Mouse (Mus musculus) forebrain, embryonic 15.5 days (tissue): ENCODE measurements around the gene Cntfr. TPM values are rescaled to one million over a fixed set of nuclear protein-coding genes. Genes with fewer than 3 reads are reported as not detected.
A peak's percentile ranks its signal among the peaks of the same experiment; 100 is the strongest.

Experiments
- ATAC-seq: fragments of 200-750 bp; cut with Nextera tagmentation; replicated peaks from 2 replicates; pipeline ENCODE4 v1.8.0; 2017; ENCODE audit warnings: mild to moderate bottlenecking, moderate TSS enrichment, moderate library complexity
- H3K27ac ChIP-seq: fragments of 300-500 bp; sonication (generic); replicated peaks from 2 replicates; pipeline ENCODE4 v1.5.1; 2015; ENCODE audit warnings: mild to moderate bottlenecking, inconsistent platforms
- H3K27me3 ChIP-seq: fragments of 300-500 bp; sonication (generic); 2 replicates; pipeline ENCODE4 v1.6.1; 2015; ENCODE audit warnings: inconsistent platforms
- H3K36me3 ChIP-seq: fragments of 300-500 bp; sonication (generic); 2 replicates; pipeline ENCODE4 v1.6.1; 2015; ENCODE audit warnings: mild to moderate bottlenecking, inconsistent platforms
- H3K4me1 ChIP-seq: fragments of 300-500 bp; sonication (generic); 2 replicates; pipeline ENCODE4 v1.6.1; 2015; ENCODE audit warnings: inconsistent platforms
- H3K4me2 ChIP-seq: fragments of 300-500 bp; sonication (generic); replicated peaks from 2 replicates; pipeline ENCODE4 v1.6.1; 2015; ENCODE audit warnings: mild to moderate bottlenecking, inconsistent platforms
- H3K4me3 ChIP-seq: fragments of 300-500 bp; sonication (generic); 2 replicates; pipeline ENCODE4 v1.5.1; 2015; ENCODE audit warnings: mild to moderate bottlenecking, inconsistent platforms
- H3K9ac ChIP-seq: fragments of 300-500 bp; sonication (generic); replicated peaks from 2 replicates; pipeline ENCODE4 v1.6.1; 2015; ENCODE audit warnings: mild to moderate bottlenecking, inconsistent platforms
- H3K9me3 ChIP-seq: fragments of 300-500 bp; sonication (generic); 2 replicates; pipeline ENCODE4 v1.6.1; 2016; ENCODE audit warnings: inconsistent platforms
- WGBS: fragments of 180-500 bp; shearing (Covaris S2); methylation state at CpG from one replicate; pipeline ENCODE4 v1.1.7; 2015; ENCODE audit warnings: mixed read lengths; 5-methylcytosine and 5-hydroxymethylcytosine counted together
- polyA plus RNA-seq: library from polyadenylated mRNA; unstranded; fragments of >200 nt; fragmentation: Nextera tagmentation; extraction: Ambion mirVana; gene quantifications from 2 replicates; pipeline ENCODE4 v1.2.1, GENCODE M21; 2015

The Cntfr gene
- polyA plus RNA-seq, 1 experiment from 2014 or later = 16.6 TPM

DNA sequence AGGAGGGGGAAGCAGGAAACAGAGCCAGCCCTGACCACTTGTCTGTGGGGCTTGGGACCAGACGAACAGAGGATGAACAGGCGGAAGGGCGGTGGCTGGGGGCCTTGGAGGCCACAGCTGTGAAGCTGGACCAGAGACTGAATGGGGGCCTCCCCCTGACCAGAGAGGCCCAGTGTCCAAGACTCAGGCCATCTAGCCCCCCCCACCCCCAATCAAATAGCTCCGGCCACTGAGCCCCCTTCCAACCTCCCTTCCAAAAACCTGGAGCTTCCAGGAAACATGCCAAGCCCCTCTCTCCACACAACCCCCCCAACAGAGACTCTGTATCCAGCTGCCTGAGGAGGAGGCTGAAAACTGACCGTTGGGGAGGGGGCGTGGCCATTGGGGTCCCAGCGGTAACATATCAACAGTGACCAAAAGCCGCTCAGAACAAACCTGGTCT, 24.3 kb downstream of the Cntfr start:
- no peak for ATAC-seq
- no peaks in the 10 kb centered on the region for H3K9me3 ChIP-seq
- H3K27me3 ChIP-seq = no peaks in the 10 kb centered on the region
- 11% methylated on average over 8 of the region's 8 CpGs for WGBS
- peaks cover 54% of the 10 kb centered on the region for H3K4me1 ChIP-seq
- no peak overlapping the region; the same call in 1 of the 2 replicates for H3K9ac ChIP-seq
- peaks cover 9% of the 10 kb centered on the region; the same call in 1 of the 2 replicates for H3K36me3 ChIP-seq
- H3K4me2 ChIP-seq = peak overlapping the region; percentile 8; the same call in 1 of the 2 replicates
- H3K27ac ChIP-seq = peak overlapping the region; percentile 71
- H3K4me3 ChIP-seq = no peak overlapping the region

- peaks cover 48% of the 10 kb centered on the region for H3K4me1 ChIP-seq
- no peaks in the 10 kb centered on the region for H3K9me3 ChIP-seq
- no peak overlapping the region for H3K4me3 ChIP-seq
- H3K27ac ChIP-seq = peak overlapping the region; percentile 71
- WGBS = 5% methylated on average over 8 of the region's 8 CpGs
- ATAC-seq = peak; percentile 56
- H3K27me3 ChIP-seq = no peaks in the 10 kb centered on the region
- H3K9ac ChIP-seq = no peak overlapping the region; the same call in 1 of the 2 replicates
- H3K4me2 ChIP-seq = peak overlapping the region; percentile 8; the same call in 1 of the 2 replicates
- peaks cover 9% of the 10 kb centered on the region; the same call in 1 of the 2 replicates for H3K36me3 ChIP-seq
Measured at GRCm38 (mm10) chr4:41671963-41672480, 24.9 kb downstream of the Cntfr start.

DNA sequence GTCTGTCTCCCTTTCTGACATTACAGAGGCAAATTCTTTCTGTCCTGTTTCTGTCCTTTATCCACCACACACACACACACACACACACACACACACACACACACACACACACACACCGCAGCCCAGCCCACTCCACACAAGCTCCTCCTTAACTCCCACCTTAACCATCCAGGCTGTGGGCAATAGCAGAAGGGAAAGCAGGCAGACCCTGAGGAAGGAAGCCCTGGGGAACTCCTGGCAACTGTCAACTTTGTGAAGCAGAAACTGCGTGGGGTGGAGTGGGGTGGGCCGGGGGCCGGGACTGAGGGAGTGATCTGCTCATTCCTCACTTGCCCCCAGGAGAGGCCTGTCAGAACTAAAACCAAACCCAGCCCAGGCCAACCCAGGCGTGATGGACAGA, 25.4 kb downstream of the Cntfr start:
- Histone ChIP-seq H3K9ac (no peak overlapping the region; the same call in 1 of the 2 replicates), H3K4me3 (no peak overlapping the region), H3K36me3 (peaks cover 9% of the 10 kb centered on the region; the same call in 1 of the 2 replicates), H3K27me3 (no peaks in the 10 kb centered on the region), H3K4me2 (peak overlapping the region; percentile 8; the same call in 1 of the 2 replicates), H3K4me1 (peaks cover 43% of the 10 kb centered on the region), H3K9me3 (no peaks in the 10 kb centered on the region), H3K27ac (peak overlapping the region; percentile 51; the same call in 1 of the 2 replicates)
- peak; percentile 21; the same call in 1 of the 2 replicates for ATAC-seq
- 7% methylated on average over 5 of the region's 5 CpGs for WGBS

DNA sequence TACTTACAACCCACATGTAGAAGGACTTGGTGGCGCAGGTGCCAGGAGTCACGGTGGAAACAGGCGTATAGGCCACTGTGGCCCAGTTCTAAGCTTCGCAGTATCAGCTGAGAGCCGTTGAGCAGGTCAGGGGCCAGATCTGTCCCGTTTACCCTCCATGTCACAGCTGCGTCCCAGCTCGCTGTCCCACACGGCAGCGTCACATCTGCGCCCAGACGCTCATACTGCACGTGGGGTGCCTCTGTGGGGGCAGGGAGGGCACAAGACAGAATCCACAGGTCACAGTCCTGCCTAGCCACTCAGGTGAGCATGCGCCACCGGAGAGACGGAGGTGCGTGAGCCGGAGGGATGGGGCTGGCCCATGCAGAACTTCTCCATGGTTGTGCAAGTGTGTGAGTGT, 26.1 kb downstream of the Cntfr start:
- peaks cover 9% of the 10 kb centered on the region; the same call in 1 of the 2 replicates for H3K36me3 ChIP-seq
- 79% methylated on average over 18 of the region's 18 CpGs for WGBS
- H3K4me1 ChIP-seq = peaks cover 37% of the 10 kb centered on the region
- no peaks in the 10 kb centered on the region for H3K9me3 ChIP-seq
- no peak overlapping the region for H3K9ac ChIP-seq
- no peak overlapping the region for H3K4me3 ChIP-seq
- H3K27me3 ChIP-seq = no peaks in the 10 kb centered on the region
- ATAC-seq = no peak
- H3K4me2 ChIP-seq = no peak overlapping the region
- no peak overlapping the region for H3K27ac ChIP-seq

DNA sequence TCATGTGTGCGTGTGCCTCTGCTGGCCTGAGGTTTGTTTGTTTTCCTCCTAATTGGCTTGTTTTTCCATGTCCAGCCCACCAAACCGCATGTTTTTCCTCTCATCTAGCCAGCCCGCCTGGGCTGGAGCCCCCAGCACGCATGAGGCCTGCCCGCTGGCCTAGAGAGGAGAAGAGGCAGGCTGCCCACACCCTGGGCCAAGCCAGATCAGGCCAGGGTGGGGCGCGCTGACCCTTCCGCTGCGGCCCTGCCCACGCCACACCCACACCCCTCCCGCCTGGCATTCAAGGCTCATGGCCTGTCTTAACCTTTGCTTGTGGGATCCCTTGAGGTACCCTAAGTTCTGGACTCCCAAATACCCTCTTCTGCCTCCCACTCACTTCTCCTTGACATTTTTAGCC, 30.2 kb downstream of the Cntfr start:
- Histone ChIP-seq H3K4me2 (no peak overlapping the region), H3K36me3 (peaks cover 9% of the 10 kb centered on the region; the same call in 1 of the 2 replicates), H3K4me1 (peaks cover 22% of the 10 kb centered on the region), H3K9ac (no peak overlapping the region), H3K4me3 (no peak overlapping the region), H3K27ac (no peak overlapping the region), H3K27me3 (no peaks in the 10 kb centered on the region), H3K9me3 (no peaks in the 10 kb centered on the region)
- WGBS = 76% methylated on average over 11 of the region's 11 CpGs
- ATAC-seq = no peak

DNA sequence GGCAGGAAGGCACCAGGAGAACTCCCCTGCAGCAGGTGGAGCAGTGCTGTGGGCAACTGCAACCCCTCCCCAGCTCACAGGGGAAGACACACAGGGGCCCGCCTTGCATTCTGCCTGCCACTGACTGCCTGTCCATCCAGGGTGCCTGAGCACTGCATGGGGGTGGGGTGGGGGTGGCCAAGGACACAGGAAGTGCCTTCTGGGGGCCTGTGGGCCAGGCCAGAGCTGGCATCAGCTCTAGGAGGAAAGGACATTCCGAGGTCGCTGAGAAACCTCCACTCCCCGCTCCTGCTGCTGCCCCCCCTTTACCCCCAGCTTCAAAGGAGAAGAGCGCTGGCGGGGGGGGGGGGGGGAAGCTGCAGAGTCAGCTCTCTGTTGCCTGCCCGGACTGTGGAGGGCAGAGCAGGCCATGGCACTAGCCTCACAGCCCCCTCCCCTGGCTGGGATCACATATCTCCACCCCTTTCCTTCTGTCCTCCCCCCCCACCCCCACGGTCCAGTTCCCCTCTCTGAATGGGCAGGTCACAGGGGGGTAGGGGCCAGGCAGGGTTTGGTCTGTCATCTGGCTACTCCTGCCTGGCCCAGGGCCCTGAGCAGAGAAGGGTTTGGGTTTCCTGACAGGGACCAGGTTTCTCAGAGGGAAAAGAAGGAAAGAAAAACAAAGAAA, 31.7 kb downstream of the Cntfr start:
- Histone ChIP-seq H3K4me1 (peaks cover 26% of the 10 kb centered on the region), H3K36me3 (peaks cover under 1% of the 10 kb centered on the region; the same call in 1 of the 2 replicates), H3K9ac (no peak overlapping the region), H3K27me3 (no peaks in the 10 kb centered on the region), H3K4me3 (no peak overlapping the region), H3K4me2 (no peak overlapping the region), H3K27ac (no peak overlapping the region), H3K9me3 (no peaks in the 10 kb centered on the region)
- WGBS = 7% methylated on average over 6 of the region's 8 CpGs
- 0 out of 2 replicates have a peak, but pooled peaks have one; percentile 14 for ATAC-seq

DNA sequence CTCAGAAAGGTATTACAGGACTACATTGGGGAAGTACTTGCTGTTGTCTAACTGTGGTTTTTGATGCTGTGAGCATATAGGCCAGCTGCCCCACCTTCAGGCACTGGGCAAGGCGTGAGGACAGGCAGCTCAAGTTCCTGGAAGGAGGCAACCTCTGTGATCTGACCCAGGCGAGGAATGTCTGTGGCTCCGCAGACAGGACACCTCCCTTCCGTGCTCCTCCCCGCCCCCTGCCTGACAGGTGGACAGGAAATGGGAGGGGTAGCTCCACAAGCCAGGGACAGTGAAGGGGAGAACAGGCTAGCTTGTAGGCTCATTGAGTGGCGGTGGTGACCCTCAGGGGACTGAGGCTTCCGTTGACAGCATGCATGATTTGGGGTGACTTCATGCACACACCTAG, 32.4 kb downstream of the Cntfr start:
- Histone ChIP-seq H3K36me3 (no peaks in the 10 kb centered on the region), H3K27ac (no peak overlapping the region), H3K4me3 (no peak overlapping the region), H3K4me1 (peaks cover 32% of the 10 kb centered on the region), H3K27me3 (no peaks in the 10 kb centered on the region), H3K9me3 (no peaks in the 10 kb centered on the region), H3K9ac (no peak overlapping the region), H3K4me2 (no peak overlapping the region)
- 71% methylated on average over 7 of the region's 7 CpGs for WGBS
- ATAC-seq = no peak

DNA sequence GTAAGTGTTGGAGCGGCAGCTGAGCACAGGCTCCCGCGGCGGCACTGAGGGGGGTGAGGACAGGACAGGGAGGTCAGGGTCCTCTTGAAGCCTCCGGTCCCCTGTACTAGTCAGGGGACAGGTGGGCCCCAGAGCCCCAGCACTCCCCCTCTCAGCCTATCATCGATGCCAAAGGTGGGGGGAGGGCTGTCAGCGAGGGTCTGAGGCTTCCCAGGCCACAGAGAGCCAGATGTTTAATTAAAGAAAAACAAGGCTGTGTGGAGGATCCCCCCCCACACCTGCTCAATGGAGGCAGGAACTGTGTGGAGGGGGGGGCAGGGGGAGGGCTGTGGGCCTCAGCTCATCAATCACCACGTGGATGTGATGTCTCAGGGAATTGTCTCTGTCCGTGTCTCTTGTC, 33.3 kb downstream of the Cntfr start:
- ATAC-seq = no peak
- peaks cover 38% of the 10 kb centered on the region for H3K4me1 ChIP-seq
- H3K4me3 ChIP-seq = no peak overlapping the region
- WGBS = 62% methylated on average over 9 of the region's 9 CpGs
- H3K9ac ChIP-seq = no peak overlapping the region
- H3K27ac ChIP-seq = no peak overlapping the region
- no peaks in the 10 kb centered on the region for H3K36me3 ChIP-seq
- H3K9me3 ChIP-seq = no peaks in the 10 kb centered on the region
- H3K4me2 ChIP-seq = no peak overlapping the region
- H3K27me3 ChIP-seq = no peaks in the 10 kb centered on the region

DNA sequence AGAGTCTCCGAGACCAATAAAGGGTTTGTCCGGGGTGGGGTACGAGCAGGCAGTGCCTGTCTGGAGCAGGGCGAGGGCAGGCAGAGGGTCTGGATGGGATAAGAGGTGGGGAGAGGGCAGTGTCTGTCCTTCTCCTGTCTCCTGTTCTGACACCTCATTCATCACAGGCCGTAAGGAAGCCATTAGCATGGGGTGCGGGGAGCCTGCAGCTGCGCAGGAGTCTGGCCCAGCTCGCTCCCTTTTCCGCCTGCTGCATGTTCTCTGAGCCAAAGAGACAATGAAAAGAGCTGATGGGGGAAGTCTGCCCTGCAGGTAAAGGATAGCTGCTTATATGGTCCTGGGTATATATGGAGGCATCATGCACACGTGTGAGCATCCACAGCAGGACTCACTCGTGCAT, 34.2 kb downstream of the Cntfr start:
- Histone ChIP-seq H3K27me3 (no peaks in the 10 kb centered on the region), H3K4me1 (peaks cover 43% of the 10 kb centered on the region), H3K4me2 (no peak overlapping the region), H3K4me3 (no peak overlapping the region), H3K27ac (no peak overlapping the region), H3K36me3 (peaks cover 3% of the 10 kb centered on the region; the same call in 1 of the 2 replicates), H3K9me3 (no peaks in the 10 kb centered on the region), H3K9ac (no peak overlapping the region)
- WGBS = 81% methylated on average over 11 of the region's 11 CpGs
- ATAC-seq = no peak

GRCm38 (mm10) chr4:41660851-41661430, 35.9 kb downstream of the Cntfr start:
- no peak overlapping the region for H3K4me2 ChIP-seq
- no peak overlapping the region for H3K27ac ChIP-seq
- peak; percentile 17; the same call in 1 of the 2 replicates for ATAC-seq
- H3K4me3 ChIP-seq = no peak overlapping the region
- H3K27me3 ChIP-seq = no peaks in the 10 kb centered on the region
- WGBS = 5% methylated on average over 11 of the region's 11 CpGs
- H3K4me1 ChIP-seq = peaks cover 43% of the 10 kb centered on the region
- no peaks in the 10 kb centered on the region for H3K9me3 ChIP-seq
- no peak overlapping the region for H3K9ac ChIP-seq
- H3K36me3 ChIP-seq = peaks cover 10% of the 10 kb centered on the region

- Histone ChIP-seq H3K4me2 (no peak overlapping the region), H3K4me1 (peaks cover 34% of the 10 kb centered on the region), H3K9me3 (no peaks in the 10 kb centered on the region), H3K36me3 (peaks cover 10% of the 10 kb centered on the region), H3K4me3 (no peak overlapping the region), H3K27me3 (no peaks in the 10 kb centered on the region), H3K9ac (no peak overlapping the region), H3K27ac (no peak overlapping the region)
- no peak for ATAC-seq
- WGBS = 50% methylated on average over 13 of the region's 13 CpGs
Measured at GRCm38 (mm10) chr4:41659556-41659955, 37.3 kb downstream of the Cntfr start.
